Mouse (Mus musculus) neural tube, embryonic 14.5 days (tissue): ENCODE results near the gene Gm20388. TPM values are rescaled to one million over a fixed set of nuclear protein-coding genes. Genes with fewer than 3 reads are reported as not detected.
A peak's percentile ranks its signal among the peaks of the same experiment; 100 is the strongest.

Experiments
- ATAC-seq: fragments of 200-750 bp; cut with Nextera tagmentation; 2 replicates; pipeline ENCODE4 v1.8.0; 2017; ENCODE audit warnings: low read depth, mild to moderate bottlenecking, moderate TSS enrichment, moderate library complexity
- H3K27ac ChIP-seq: fragments of 300-500 bp; sonication (generic); 2 replicates; pipeline ENCODE4 v1.5.1; 2014; ENCODE audit warnings: low read depth, mild to moderate bottlenecking, control low read depth, low read length, moderate library complexity, mixed read lengths
- H3K27me3 ChIP-seq: fragments of 300-500 bp; sonication (generic); 2 replicates; pipeline ENCODE4 v1.6.1; 2014; ENCODE audit warnings: low read length; ENCODE audit not compliant: control insufficient read depth, insufficient read depth
- H3K36me3 ChIP-seq: fragments of 300-500 bp; sonication (generic); 2 replicates; pipeline ENCODE4 v1.6.1; 2014; ENCODE audit warnings: low read length, mixed read lengths; ENCODE audit not compliant: control insufficient read depth, insufficient read depth
- H3K4me1 ChIP-seq: fragments of 300-500 bp; sonication (generic); 2 replicates; pipeline ENCODE4 v1.6.1; 2014; ENCODE audit warnings: low read length; ENCODE audit not compliant: control insufficient read depth, insufficient read depth
- H3K4me2 ChIP-seq: fragments of 300-500 bp; sonication (generic); 2 replicates; pipeline ENCODE4 v1.6.1; 2014; ENCODE audit warnings: mild to moderate bottlenecking, low read depth, low read length, control low read depth
- H3K4me3 ChIP-seq: fragments of 300-500 bp; sonication (generic); 2 replicates; pipeline ENCODE4 v1.5.1; 2014; ENCODE audit warnings: low read depth, low read length, control low read depth, mixed read lengths
- H3K9ac ChIP-seq: fragments of 300-500 bp; sonication (generic); replicated peaks from 2 replicates; pipeline ENCODE4 v1.6.1; 2014; ENCODE audit warnings: low read depth, mild to moderate bottlenecking, control low read depth, low read length, mixed read lengths
- H3K9me3 ChIP-seq: fragments of 300-500 bp; sonication (generic); 2 replicates; pipeline ENCODE4 v1.6.1; 2016; ENCODE audit warnings: low read length; ENCODE audit not compliant: control insufficient read depth
- WGBS: fragments of 180-500 bp; shearing (Covaris S2); extraction: QIAGEN DNeasy Blood & Tissue Kit; methylation state at CpG from one replicate; pipeline ENCODE4 v1.1.7; 2014; 5-methylcytosine and 5-hydroxymethylcytosine counted together
- polyA plus RNA-seq: library from polyadenylated mRNA; unstranded; fragments of >200 nt; fragmentation: Nextera tagmentation; extraction: Ambion mirVana; gene quantifications from 2 replicates; pipeline ENCODE4 v1.2.1, GENCODE M21; 2014

Gene Gm20388
- polyA plus RNA-seq, 1 experiment from 2014 or later: 10.3 TPM

DNA sequence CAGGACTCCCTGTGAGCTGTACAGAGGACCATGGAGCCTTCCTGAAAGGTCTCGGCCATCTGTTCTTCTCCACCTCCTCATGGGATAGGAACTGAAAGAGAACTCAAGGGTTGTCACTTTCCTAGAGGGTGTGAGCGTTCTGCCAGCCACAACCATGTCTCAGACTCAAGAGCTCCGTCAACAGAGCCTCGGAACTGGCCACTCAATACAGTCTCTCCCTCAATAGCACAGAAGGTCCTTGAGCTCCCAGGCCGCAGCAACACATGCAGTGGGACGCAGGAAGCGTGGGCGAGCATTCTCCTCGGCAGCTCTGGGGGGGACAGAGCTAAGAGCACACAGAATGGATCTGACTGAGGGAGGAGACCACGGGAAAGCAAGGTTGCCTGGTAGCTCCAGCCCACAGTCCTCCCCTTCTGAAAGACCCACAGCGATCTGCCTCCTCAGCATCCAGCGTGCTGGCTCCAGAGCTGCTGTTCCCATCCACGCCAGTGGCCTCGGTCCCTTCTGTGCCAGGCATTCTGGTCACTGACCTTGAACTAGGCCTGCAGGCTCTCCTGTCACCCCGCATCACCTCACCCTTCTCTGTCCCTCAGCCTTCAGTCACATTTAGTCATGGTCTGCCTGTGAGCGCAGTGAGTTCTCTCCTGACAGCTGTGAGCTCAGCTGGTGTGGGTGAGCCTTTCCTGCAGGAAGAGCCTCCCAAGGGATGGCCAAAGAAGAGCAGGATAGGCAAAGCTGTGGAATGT, 251.2 kb downstream of the Gm20388 start:
- 82% methylated on average over 16 of the region's 16 CpGs for WGBS
- H3K9ac ChIP-seq: no peak overlapping the region

DNA sequence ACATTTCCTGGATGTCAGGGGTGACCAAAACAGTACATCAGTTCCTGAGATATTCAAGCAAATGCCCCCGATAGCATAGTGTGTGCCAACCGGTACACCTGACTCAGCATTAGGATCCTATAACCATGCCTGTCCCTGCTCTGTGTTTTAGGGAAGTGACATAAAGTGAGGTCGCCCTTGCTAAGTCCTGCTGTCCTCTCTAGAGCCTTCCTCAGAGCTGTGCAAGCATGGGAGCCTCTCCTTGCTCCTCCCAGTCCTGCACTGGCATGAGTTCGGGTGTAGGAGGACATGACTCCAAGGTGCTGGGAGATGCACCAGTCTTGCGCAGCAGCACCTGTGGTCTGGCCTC, 251.7 kb downstream of the Gm20388 start:
- Histone ChIP-seq H3K36me3 (0 out of 2 replicates have a peak, but pooled peaks cover 5% of the 10 kb centered on the region), H3K4me3 (no peak overlapping the region), H3K27ac (no peak overlapping the region), H3K4me2 (no peak overlapping the region), H3K27me3 (no peaks in the 10 kb centered on the region), H3K9me3 (no peaks in the 10 kb centered on the region), H3K9ac (no peak overlapping the region), H3K4me1 (no peaks in the 10 kb centered on the region)
- WGBS: 82% methylated on average over 5 of the region's 5 CpGs
- no peak for ATAC-seq

More for the DNA sequence above, 251.2 kb downstream of the Gm20388 start:
- Histone ChIP-seq H3K4me3 (no peak overlapping the region), H3K4me2 (no peak overlapping the region), H3K36me3 (0 out of 2 replicates have a peak, but pooled peaks cover 5% of the 10 kb centered on the region), H3K27ac (no peak overlapping the region), H3K4me1 (no peaks in the 10 kb centered on the region), H3K27me3 (no peaks in the 10 kb centered on the region), H3K9me3 (no peaks in the 10 kb centered on the region)
- no peak for ATAC-seq

DNA sequence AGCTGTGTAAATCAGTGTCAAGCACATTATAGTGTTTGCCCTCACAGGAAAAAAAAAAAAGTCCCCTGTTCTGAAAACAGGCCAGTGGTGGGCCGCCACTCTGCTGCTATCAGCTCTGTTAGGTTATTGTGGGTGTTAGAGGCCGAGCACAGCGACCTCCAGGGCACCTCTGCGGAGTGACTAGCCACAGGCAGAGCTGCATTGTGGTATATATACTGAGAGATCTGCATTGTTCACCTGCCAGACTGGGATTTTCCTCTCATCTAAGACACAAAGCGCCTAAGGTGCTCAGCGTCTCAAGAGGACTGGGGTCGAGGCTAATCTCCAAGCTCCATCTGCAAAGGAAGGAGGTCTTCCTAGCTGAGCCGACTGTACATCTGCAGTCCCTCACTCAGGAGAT, 252.7 kb downstream of the Gm20388 start:
- no peaks in the 10 kb centered on the region for H3K9me3 ChIP-seq
- no peaks in the 10 kb centered on the region for H3K27me3 ChIP-seq
- no peak overlapping the region for H3K27ac ChIP-seq
- no peak for ATAC-seq
- H3K36me3 ChIP-seq: 0 out of 2 replicates have a peak, but pooled peaks cover 5% of the 10 kb centered on the region
- H3K9ac ChIP-seq: no peak overlapping the region
- no peak overlapping the region for H3K4me2 ChIP-seq
- H3K4me1 ChIP-seq: peaks cover 6% of the 10 kb centered on the region
- no peak overlapping the region for H3K4me3 ChIP-seq
- 79% methylated on average over 8 of the region's 8 CpGs for WGBS

DNA sequence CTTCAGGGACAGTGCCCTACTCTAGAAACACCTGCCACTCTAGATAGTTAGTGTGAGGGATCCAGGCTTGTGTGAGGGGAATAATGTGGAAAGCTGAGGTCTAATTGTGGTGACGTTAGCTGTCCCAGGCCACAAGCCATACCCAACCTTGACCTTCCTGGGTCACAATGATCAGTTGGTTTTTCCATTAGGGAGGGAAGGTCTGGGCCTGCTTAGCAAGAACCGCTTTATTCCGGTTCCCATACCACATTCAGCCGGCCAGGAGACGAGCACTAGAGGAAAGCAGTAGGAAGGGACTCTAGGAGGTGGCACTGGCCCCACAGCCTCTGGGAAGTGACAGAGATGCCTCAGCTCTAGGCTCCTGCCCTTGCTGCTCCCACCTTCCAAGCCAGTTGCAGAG, 253.4 kb downstream of the Gm20388 start:
- WGBS: 93% methylated on average over 5 of the region's 5 CpGs
- no peak overlapping the region for H3K4me2 ChIP-seq
- no peak overlapping the region for H3K9ac ChIP-seq
- 0 out of 2 replicates have a peak, but pooled peaks cover 5% of the 10 kb centered on the region for H3K36me3 ChIP-seq
- H3K27me3 ChIP-seq: no peaks in the 10 kb centered on the region
- H3K4me3 ChIP-seq: no peak overlapping the region
- no peak overlapping the region for H3K27ac ChIP-seq
- H3K4me1 ChIP-seq: peaks cover 6% of the 10 kb centered on the region
- no peaks in the 10 kb centered on the region for H3K9me3 ChIP-seq
- no peak for ATAC-seq

- Histone ChIP-seq H3K9me3 (no peaks in the 10 kb centered on the region), H3K4me1 (peaks cover 6% of the 10 kb centered on the region), H3K4me2 (no peak overlapping the region), H3K9ac (no peak overlapping the region), H3K4me3 (no peak overlapping the region), H3K27ac (no peak overlapping the region), H3K27me3 (no peaks in the 10 kb centered on the region), H3K36me3 (no peaks in the 10 kb centered on the region)
- no peak for ATAC-seq
- WGBS: 84% methylated on average over 8 of the region's 8 CpGs
Measured at GRCm38 (mm10) chr8:120167136-120167535, 256.5 kb downstream of the Gm20388 start.

DNA sequence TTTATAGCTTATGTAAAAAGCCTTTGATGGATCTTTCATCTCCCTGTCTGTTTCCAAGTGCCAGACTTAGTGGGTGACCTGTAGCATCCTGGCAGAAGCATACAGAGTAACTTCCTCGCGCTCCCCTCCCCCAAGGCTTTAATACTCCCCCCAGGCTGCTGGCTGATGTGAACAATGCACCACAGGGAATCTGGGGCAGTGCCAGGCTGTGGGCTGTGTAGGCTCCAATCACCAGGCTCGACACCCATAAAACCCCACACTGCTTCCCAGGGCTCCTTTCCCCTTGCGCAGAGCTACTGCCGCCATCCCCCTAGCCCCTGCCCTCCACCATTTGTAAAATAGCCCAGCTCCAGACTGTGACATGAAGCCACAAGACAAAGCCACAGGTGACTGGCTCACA, 257.2 kb downstream of the Gm20388 start:
- H3K4me3 ChIP-seq: no peak overlapping the region
- H3K27me3 ChIP-seq: no peaks in the 10 kb centered on the region
- H3K9me3 ChIP-seq: no peaks in the 10 kb centered on the region
- 12% methylated on average over 5 of the region's 5 CpGs for WGBS
- ATAC-seq: peak; percentile 58; the same call in 1 of the 2 replicates
- H3K36me3 ChIP-seq: no peaks in the 10 kb centered on the region
- no peak overlapping the region; the same call in 1 of the 2 replicates for H3K4me2 ChIP-seq
- H3K4me1 ChIP-seq: peaks cover 6% of the 10 kb centered on the region
- H3K27ac ChIP-seq: no peak overlapping the region
- H3K9ac ChIP-seq: no peak overlapping the region

- 65% methylated on average over 8 of the region's 8 CpGs for WGBS
- Histone ChIP-seq H3K4me3 (no peak overlapping the region), H3K36me3 (no peaks in the 10 kb centered on the region), H3K9ac (no peak overlapping the region), H3K27me3 (no peaks in the 10 kb centered on the region), H3K4me1 (peaks cover 6% of the 10 kb centered on the region), H3K27ac (no peak overlapping the region), H3K4me2 (no peak overlapping the region), H3K9me3 (no peaks in the 10 kb centered on the region)
- no peak for ATAC-seq
Measured at GRCm38 (mm10) chr8:120169119-120169518, 258.5 kb downstream of the Gm20388 start.

- Histone ChIP-seq H3K4me3 (no peak overlapping the region), H3K9ac (no peak overlapping the region), H3K27me3 (peaks cover 4% of the 10 kb centered on the region; the same call in 1 of the 2 replicates), H3K4me1 (peaks cover 21% of the 10 kb centered on the region), H3K36me3 (no peaks in the 10 kb centered on the region), H3K9me3 (no peaks in the 10 kb centered on the region), H3K27ac (no peak overlapping the region), H3K4me2 (no peak overlapping the region)
- ATAC-seq: no peak
- 78% methylated on average over 1 of the region's 1 CpGs for WGBS
Measured at GRCm38 (mm10) chr8:120173195-120173594, 262.6 kb downstream of the Gm20388 start.

- H3K4me2 ChIP-seq: no peak overlapping the region
- no peak for ATAC-seq
- H3K4me1 ChIP-seq: peaks cover 23% of the 10 kb centered on the region
- H3K4me3 ChIP-seq: no peak overlapping the region
- H3K9me3 ChIP-seq: no peaks in the 10 kb centered on the region
- WGBS: 59% methylated on average over 18 of the region's 18 CpGs
- H3K27ac ChIP-seq: no peak overlapping the region
- H3K36me3 ChIP-seq: no peaks in the 10 kb centered on the region
- H3K27me3 ChIP-seq: peaks cover 4% of the 10 kb centered on the region; the same call in 1 of the 2 replicates
- no peak overlapping the region for H3K9ac ChIP-seq
Measured at GRCm38 (mm10) chr8:120174606-120175005, 264.0 kb downstream of the Gm20388 start.
